Comparison of ENCODE assay signal across 17 mouse cellular contexts in genomic region chr14:24228549-24228948, GRCm38 (mm10).
"Had no signal": no experiment of that assay in that cellular context is flagged by ENCODE, and none has a peak within 500 bp of the region (broad histone marks: within the 10 kb centered on the region; RNA-seq: fewer than 3 reads in every experiment).

No protein-coding gene starts in this region.

- H3K27ac ChIP-seq: kidney, postnatal 0 days; layer of hippocampus, adult 2 months; limb, embryonic 13.5 days; macrophage; midbrain, embryonic 15.5 days had no signal

- ATAC-seq: midbrain, embryonic 15.5 days had no signal

- H3K9me3 ChIP-seq: limb, embryonic 13.5 days; megakaryocyte, embryonic 14.5 days; midbrain, embryonic 15.5 days had no signal

- H3K36me3 ChIP-seq: midbrain, embryonic 15.5 days had no signal

- H3K27me3 ChIP-seq: limb, embryonic 13.5 days; midbrain, embryonic 15.5 days had no signal

- H3K4me3 ChIP-seq: layer of hippocampus, adult 2 months; limb, embryonic 13.5 days; megakaryocyte, embryonic 14.5 days; midbrain, embryonic 15.5 days had no signal

- H3K4me2 ChIP-seq: limb, embryonic 13.5 days; liver, embryonic 11.5 days; lung, embryonic 14.5 days; midbrain, embryonic 11.5 days; midbrain, embryonic 15.5 days had no signal

- H3K4me1 ChIP-seq: midbrain, embryonic 15.5 days had no signal

- DNase-seq: kidney, adult 8-10 months; kidney, postnatal 36 days; left cerebral cortex, postnatal 4 days; lung, embryonic 14.5 days; lung, postnatal 10 days; right cerebral cortex, adult 18-20 months; right cerebral cortex, postnatal 25 days; thymus, adult 18-20 months; thymus, postnatal 14 days had no signal

- H3K9ac ChIP-seq: limb, embryonic 13.5 days; lung, embryonic 14.5 days; midbrain, embryonic 15.5 days had no signal
